Mouse (Mus musculus): ENCODE measurements around the gene Yjefn3. TPM values are rescaled to one million over a fixed set of nuclear protein-coding genes. Genes with fewer than 3 reads are reported as not detected.

Gene Yjefn3
- polyA plus RNA-seq, 1 experiment from 2014 or later: 5.1 TPM

DNA sequence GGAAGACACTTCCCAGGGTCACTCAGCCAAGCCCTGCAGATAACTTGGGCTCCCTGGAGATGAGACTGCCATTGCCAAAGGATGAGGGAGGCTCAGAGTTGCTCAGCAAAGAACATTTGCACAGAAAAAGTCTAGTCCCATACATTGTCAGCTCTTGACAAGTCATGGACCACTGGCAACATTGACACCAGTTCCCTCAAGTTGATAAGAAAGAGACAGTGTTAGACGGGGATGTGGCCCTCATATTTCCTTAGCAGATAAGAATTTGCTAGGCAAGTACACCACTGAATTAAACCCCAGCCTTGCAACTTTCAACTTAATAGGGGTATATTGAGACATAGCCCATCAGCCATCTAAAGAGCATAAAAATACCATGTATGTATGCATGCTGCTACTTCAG, 21.5 kb upstream of the Yjefn3 start:
- H3K27me3 ChIP-seq (ENCODE audit: poor library complexity, severe bottlenecking): no peaks in the 10 kb centered on the region
- 79% methylated on average over 1 of the region's 1 CpGs for WGBS
- H3K36me3 ChIP-seq (replicated peaks): peaks cover 76% of the 10 kb centered on the region
- H3K4me3 ChIP-seq: no peak overlapping the region
- no peaks in the 10 kb centered on the region for H3K9me3 ChIP-seq
- no peak overlapping the region for H3K27ac ChIP-seq
- DNase-seq (ENCODE audit: extremely low spot score, low spot score): no peak
- H3K4me1 ChIP-seq: peaks cover 26% of the 10 kb centered on the region

DNA sequence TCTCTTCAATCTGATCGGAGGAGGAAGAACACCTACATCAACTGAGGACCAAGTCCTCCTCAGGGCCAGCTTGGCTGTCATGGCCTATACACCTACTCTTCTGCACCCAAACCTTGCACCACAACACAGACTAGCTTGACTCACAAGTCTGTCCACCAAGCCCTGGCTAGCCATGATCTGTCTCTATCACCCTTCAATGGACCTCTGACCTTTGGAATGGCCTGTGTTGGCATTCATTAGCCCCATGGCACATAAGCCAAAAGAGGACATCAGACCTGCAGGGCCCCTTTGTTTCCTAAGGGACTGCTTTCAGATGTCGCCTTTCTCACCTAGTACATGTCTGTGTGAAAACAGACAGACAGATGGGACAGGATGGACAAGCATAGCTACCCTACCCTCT, 18.6 kb upstream of the Yjefn3 start:
- H3K4me1 ChIP-seq: peaks cover 26% of the 10 kb centered on the region
- H3K27me3 ChIP-seq (ENCODE audit: poor library complexity, severe bottlenecking): no peaks in the 10 kb centered on the region
- peaks cover 75% of the 10 kb centered on the region for H3K36me3 ChIP-seq (replicated peaks)
- H3K9me3 ChIP-seq: no peaks in the 10 kb centered on the region
- H3K4me3 ChIP-seq: no peak overlapping the region
- peak overlapping the region; percentile 79 for H3K27ac ChIP-seq
- no peak for DNase-seq (ENCODE audit: extremely low spot score, low spot score)
- WGBS: 75% methylated on average over 2 of the region's 2 CpGs

DNA sequence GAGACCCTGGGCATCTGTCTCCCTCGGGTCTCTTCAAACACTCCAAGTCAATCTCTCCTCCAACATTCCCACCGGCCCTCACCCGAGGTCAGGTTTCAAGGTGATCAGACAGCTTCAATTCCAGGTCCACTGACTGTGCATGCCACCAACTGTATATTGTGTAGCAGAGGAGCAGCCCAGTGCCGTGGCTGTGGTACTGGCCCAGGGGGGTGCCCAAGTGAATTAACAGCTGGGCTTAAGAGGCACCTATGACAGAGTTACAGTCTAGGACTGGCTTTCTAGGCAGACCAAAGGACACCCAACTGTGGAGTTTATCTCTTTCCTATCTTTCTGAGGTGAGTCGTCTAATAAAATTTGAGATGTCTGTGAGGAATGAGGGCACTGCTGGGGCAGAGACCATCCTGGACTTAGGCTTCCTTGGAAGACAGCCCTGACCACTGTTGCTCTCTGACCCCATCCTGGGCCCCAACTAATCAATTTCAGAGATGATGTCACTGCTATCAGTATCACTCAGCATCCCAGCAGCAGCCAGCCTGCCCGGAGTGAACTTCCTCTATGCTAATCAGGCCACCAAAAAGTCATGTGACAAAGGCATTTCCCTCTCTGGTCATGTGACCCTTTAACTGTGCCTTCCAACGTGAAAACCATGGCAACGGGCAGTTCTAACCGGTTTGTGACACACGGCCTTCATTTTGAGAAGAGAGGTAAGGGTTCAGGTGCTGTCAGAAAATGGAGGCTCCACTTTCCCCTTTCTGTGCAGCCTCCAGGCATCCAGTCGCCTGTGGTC, 17.6 kb upstream of the Yjefn3 start:
- Histone ChIP-seq H3K27me3 (ENCODE audit: poor library complexity, severe bottlenecking) (no peaks in the 10 kb centered on the region), H3K4me1 (peaks cover 26% of the 10 kb centered on the region), H3K36me3 (replicated peaks) (peaks cover 76% of the 10 kb centered on the region), H3K27ac (peak overlapping the region; percentile 79), H3K4me3 (no peak overlapping the region), H3K9me3 (no peaks in the 10 kb centered on the region)
- DNase-seq (ENCODE audit: extremely low spot score, low spot score): peak; percentile 59
- 63% methylated on average over 11 of the region's 11 CpGs for WGBS

DNA sequence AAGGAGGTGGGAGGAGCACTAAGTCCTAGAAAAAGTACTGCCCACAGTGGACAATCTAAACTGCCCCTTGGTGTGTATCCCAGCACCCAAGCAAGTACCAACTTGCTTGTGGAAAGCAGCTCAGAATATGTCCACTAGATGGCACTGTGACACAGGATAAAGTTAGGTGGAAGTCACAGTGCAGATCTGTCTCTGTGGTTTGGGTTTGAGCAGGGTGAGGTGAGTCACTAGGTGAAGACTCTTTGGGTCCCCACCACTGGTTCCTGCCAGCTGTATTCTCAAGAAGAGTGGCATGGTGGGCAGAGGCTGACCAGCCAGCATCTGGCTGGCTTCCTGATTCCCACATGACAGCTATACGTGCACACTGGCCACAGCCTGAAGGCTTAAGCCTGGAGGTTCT, 16.5 kb upstream of the Yjefn3 start:
- H3K27ac ChIP-seq: no peak overlapping the region
- H3K27me3 ChIP-seq (ENCODE audit: poor library complexity, severe bottlenecking): no peaks in the 10 kb centered on the region
- peaks cover 26% of the 10 kb centered on the region for H3K4me1 ChIP-seq
- WGBS: 52% methylated on average over 1 of the region's 1 CpGs
- H3K4me3 ChIP-seq: no peak overlapping the region
- no peaks in the 10 kb centered on the region for H3K9me3 ChIP-seq
- DNase-seq (ENCODE audit: extremely low spot score, low spot score): peak; percentile 68
- peaks cover 78% of the 10 kb centered on the region for H3K36me3 ChIP-seq (replicated peaks)

DNA sequence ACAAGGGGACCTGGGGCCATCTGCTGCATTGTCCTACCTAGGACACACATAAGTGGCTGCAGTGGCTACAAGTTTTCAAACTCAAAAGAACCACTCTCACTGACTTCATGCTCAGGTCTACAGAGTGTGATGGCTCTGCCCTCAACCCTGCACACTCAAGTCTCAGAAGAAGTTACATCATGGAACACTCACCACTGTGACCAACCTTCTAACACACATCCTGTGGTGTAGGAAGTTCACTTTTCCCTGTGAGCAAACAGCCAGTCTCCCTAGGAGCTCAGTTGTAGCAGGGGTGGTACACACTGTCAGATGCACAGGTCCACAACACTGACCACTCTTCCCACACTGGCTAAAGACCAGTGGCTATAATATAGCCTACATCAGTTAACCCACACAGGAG, 16.0 kb upstream of the Yjefn3 start:
- H3K4me1 ChIP-seq: peaks cover 26% of the 10 kb centered on the region
- H3K27ac ChIP-seq: no peak overlapping the region
- H3K4me3 ChIP-seq: no peak overlapping the region
- no peak for DNase-seq (ENCODE audit: extremely low spot score, low spot score)
- H3K9me3 ChIP-seq: no peaks in the 10 kb centered on the region
- H3K27me3 ChIP-seq (ENCODE audit: poor library complexity, severe bottlenecking): no peaks in the 10 kb centered on the region
- peaks cover 78% of the 10 kb centered on the region for H3K36me3 ChIP-seq (replicated peaks)

DNA sequence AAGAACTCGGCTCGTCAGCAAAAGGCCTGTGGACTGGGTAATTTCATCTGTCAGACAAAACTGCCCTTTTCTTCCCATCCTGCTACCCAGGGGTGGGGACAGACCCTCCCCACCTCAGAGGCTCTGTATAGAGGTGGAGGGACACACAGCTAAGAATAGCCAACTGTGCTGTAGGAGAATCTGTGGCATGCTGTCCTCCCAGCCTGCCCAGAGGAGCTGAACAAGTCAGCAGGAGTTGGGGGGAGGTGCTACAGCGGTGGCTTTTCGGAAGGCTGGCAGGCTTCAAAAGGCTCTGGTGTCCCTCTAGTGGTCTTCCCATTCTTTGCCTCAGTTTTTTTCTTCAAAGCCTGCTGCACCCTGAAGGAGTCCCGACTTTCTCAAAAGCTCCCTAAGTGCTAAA, 13.2 kb upstream of the Yjefn3 start:
- H3K27ac ChIP-seq: no peak overlapping the region
- no peaks in the 10 kb centered on the region for H3K27me3 ChIP-seq (ENCODE audit: poor library complexity, severe bottlenecking)
- H3K4me3 ChIP-seq: no peak overlapping the region
- WGBS: 49% methylated on average over 5 of the region's 5 CpGs
- no peaks in the 10 kb centered on the region for H3K9me3 ChIP-seq
- DNase-seq (ENCODE audit: extremely low spot score, low spot score): no peak
- peaks cover 11% of the 10 kb centered on the region for H3K4me1 ChIP-seq
- peaks cover 80% of the 10 kb centered on the region for H3K36me3 ChIP-seq (replicated peaks)

DNA sequence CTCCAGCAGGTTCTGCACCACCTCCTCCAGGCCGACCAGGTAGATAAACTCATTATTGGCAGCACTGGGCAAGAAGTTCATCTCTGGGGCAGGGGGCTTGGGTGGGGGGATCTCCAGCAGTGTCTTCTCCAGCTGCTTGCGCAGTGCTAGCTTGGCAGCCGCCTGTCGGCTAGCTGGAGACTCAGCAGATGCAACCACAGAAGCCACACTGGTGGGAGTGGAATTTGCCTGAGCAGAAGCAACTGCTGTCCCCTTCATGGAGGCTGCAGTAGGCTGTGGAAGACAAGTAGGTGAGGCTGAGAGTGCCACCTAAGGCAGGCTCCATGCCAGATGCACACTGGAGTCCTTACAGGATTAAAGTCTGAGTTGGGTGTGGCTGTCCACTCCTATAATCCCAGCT, 12.0 kb upstream of the Yjefn3 start:
- H3K27me3 ChIP-seq (ENCODE audit: poor library complexity, severe bottlenecking): no peaks in the 10 kb centered on the region
- H3K27ac ChIP-seq: no peak overlapping the region
- no peaks in the 10 kb centered on the region for H3K9me3 ChIP-seq
- WGBS: 90% methylated on average over 4 of the region's 4 CpGs
- no peak for DNase-seq (ENCODE audit: extremely low spot score, low spot score)
- peaks cover 91% of the 10 kb centered on the region for H3K36me3 ChIP-seq (replicated peaks)
- no peak overlapping the region for H3K4me3 ChIP-seq
- H3K4me1 ChIP-seq: no peaks in the 10 kb centered on the region

DNA sequence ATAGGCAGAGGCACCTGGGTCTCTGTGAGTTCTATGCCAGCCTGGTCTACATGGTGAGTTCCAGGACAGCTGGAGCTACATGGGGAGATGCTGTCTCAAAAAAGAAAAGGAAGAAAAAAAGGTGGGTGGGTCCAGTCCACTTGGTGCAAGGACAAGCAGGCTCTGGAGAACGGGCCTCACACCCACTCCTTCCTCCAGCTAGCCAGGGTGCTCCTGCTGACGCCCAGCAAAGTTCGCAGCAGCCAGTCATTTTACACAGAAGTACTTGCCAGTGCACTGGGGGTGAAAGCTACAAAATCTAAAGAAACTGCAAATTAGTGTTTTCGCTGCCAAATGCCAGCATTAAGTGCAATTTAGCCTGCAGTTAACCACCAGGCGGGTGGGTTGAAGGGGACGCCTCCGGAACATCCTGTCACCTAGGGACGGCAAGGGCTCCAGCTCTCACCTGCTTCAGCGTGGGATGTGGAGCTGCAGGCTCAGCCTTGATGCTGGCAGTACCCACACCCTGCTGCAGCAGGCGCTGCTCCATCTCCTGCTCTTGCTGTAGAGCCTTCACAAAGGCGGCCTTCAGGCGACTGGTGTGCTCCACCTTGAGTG, 10.1 kb upstream of the Yjefn3 start:
- no peak overlapping the region for H3K27ac ChIP-seq
- H3K36me3 ChIP-seq (replicated peaks): peaks cover 100% of the 10 kb centered on the region
- H3K27me3 ChIP-seq (ENCODE audit: poor library complexity, severe bottlenecking): no peaks in the 10 kb centered on the region
- no peaks in the 10 kb centered on the region for H3K4me1 ChIP-seq
- no peaks in the 10 kb centered on the region for H3K9me3 ChIP-seq
- H3K4me3 ChIP-seq: no peak overlapping the region
- 94% methylated on average over 12 of the region's 12 CpGs for WGBS
- DNase-seq (ENCODE audit: extremely low spot score, low spot score): no peak

DNA sequence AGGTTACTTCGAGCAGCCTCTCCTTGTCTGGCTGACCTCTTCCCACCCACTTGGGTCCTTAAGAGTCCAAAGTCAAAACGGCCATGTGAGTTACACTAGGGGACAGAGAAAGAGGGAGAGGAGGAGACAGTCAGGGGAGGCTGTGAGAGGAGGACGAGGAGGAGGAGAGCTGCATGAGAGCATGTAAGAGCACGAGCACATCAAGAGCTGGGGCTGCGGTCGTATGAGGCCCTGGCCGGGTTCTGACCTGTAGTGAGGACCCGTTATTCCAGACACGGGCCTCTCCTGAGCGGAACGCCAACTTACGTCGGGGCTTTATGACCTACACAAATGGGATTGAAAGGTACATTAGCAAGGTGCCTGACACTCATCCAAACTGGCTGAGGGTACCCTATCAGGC, 9.4 kb upstream of the Yjefn3 start:
- DNase-seq (ENCODE audit: extremely low spot score, low spot score): no peak
- Histone ChIP-seq H3K27me3 (ENCODE audit: poor library complexity, severe bottlenecking) (no peaks in the 10 kb centered on the region), H3K4me1 (no peaks in the 10 kb centered on the region), H3K27ac (no peak overlapping the region), H3K4me3 (peak overlapping the region; percentile 2; the same call in 1 of the 2 replicates), H3K36me3 (replicated peaks) (peaks cover 100% of the 10 kb centered on the region), H3K9me3 (no peaks in the 10 kb centered on the region)
- WGBS: 94% methylated on average over 13 of the region's 13 CpGs

DNA sequence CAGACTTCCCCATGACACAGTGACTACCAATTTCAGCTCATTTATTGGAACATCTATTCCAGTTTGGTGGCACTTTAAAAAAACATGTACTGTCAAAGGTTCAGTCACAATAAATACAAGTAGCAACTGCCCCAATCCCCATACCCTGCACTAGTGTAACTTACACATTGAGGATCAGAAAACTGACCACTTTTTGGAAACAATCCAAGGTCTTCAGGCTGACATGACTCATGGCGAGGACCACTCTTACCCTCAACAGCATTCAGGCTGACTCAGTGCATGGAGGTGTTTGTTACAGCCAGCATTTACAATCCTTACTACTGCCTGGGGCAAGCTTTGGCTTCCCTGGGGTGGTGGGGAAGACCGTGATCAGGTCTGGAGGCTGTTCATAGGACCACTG, 4.6 kb upstream of the Yjefn3 start:
- H3K4me3 ChIP-seq: no peak overlapping the region

DNA sequence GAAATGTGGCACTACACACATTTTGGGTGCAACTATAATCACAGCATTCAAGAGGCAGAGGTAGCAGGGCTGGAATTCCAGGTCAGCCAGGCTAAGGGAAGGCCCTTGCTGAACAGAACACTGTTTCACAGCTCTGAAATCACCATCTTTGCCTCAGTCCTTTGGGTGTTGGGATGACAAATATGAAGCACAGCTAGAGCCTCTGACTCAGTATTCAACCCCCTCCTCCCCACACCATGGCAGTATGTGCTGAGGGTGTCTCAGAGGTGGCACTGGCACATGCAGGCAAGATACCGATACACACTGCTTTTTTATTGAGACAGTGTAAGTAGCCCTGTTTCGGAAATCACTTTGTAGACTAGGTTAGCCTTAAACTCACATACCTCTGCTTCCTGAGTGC, 3.7 kb upstream of the Yjefn3 start:
- Histone ChIP-seq H3K36me3 (replicated peaks) (peaks cover 43% of the 10 kb centered on the region), H3K9me3 (no peaks in the 10 kb centered on the region), H3K27ac (no peak overlapping the region), H3K4me3 (no peak overlapping the region), H3K4me1 (peaks cover 33% of the 10 kb centered on the region), H3K27me3 (ENCODE audit: poor library complexity, severe bottlenecking) (no peaks in the 10 kb centered on the region)
- DNase-seq (ENCODE audit: extremely low spot score, low spot score): no peak
- 96% methylated on average over 2 of the region's 2 CpGs for WGBS

More for the DNA sequence above, 4.6 kb upstream of the Yjefn3 start:
- Histone ChIP-seq H3K27me3 (ENCODE audit: poor library complexity, severe bottlenecking) (no peaks in the 10 kb centered on the region), H3K9me3 (no peaks in the 10 kb centered on the region), H3K4me1 (peaks cover 25% of the 10 kb centered on the region), H3K27ac (no peak overlapping the region), H3K36me3 (replicated peaks) (peaks cover 52% of the 10 kb centered on the region)
- DNase-seq (ENCODE audit: extremely low spot score, low spot score): no peak
- 93% methylated on average over 2 of the region's 2 CpGs for WGBS

DNA sequence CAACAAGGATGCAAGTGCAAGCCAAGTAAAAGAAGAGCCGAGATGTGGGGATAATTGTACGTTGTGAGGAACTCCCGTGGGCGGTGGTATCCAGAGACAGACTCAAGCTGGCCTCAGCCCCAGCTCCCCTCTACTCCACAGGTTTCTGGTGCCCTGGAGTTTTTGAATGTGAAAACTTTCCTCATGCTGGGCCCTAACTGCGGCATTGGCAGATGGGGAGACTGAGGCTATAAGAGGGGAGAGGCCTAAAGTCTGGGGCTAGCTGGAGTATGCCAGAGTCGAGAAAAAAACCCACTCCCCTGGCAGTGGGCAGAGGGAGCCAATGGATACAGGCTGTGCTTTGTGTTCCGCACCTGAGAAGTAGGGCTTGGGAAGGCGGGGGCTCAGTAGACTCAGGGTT, 1.6 kb upstream of the Yjefn3 start:
- WGBS: 82% methylated on average over 8 of the region's 8 CpGs
- Histone ChIP-seq H3K27me3 (ENCODE audit: poor library complexity, severe bottlenecking) (no peaks in the 10 kb centered on the region), H3K4me3 (peak overlapping the region; percentile 81), H3K36me3 (replicated peaks) (peaks cover 31% of the 10 kb centered on the region), H3K27ac (peak overlapping the region; percentile 97; the same call in 1 of the 2 replicates), H3K4me1 (peaks cover 49% of the 10 kb centered on the region), H3K9me3 (no peaks in the 10 kb centered on the region)
- no peak for DNase-seq (ENCODE audit: extremely low spot score, low spot score)

DNA sequence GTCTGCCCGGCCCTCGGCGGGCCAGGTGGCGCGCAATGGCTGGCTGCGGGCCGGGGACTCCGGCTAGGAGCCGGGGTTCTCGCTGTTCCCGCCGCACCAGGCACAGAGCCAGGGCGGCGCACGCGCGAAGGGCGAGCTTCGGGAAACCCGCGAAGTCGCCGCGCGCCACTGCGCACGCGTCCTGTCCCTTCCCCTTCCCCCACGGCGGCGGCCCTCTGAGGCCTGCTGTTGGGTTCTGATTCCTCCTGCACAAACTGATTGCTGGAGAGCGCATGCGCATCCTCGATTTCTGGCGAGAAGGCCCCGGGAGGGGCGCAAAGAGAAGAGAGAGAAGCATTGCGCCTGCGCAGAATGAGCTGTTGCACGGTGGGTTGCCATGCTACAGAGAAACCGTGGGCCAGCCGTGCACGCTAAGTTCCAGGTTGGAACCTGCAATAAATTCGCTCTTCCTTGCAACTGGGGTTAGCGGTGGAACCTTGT, 591 bp upstream of the Yjefn3 start:
- Histone ChIP-seq H3K27ac (peak overlapping the region; percentile 97), H3K4me3 (peak overlapping the region; percentile 81), H3K36me3 (replicated peaks) (peaks cover 31% of the 10 kb centered on the region), H3K9me3 (no peaks in the 10 kb centered on the region), H3K27me3 (ENCODE audit: poor library complexity, severe bottlenecking) (no peaks in the 10 kb centered on the region), H3K4me1 (peaks cover 58% of the 10 kb centered on the region)
- peak; percentile 100 for DNase-seq (ENCODE audit: extremely low spot score, low spot score)
- WGBS: under 1% methylated on average over 45 of the region's 45 CpGs
